Mouse (Mus musculus): ENCODE data around the gene Cops2. TPM values are rescaled to one million over a fixed set of nuclear protein-coding genes. Genes with fewer than 3 reads are reported as not detected.

The Cops2 gene
- total RNA-seq, 2 experiments from 2014 or later, result 85.1 to 182 TPM

GRCm38 (mm10) chr2:125829924-125830323 is 29.0 kb downstream of the Cops2 start:
- no peak for ATAC-seq (replicated peaks; ENCODE audit: low FRiP score, poor library complexity, severe bottlenecking)

- ATAC-seq (replicated peaks; ENCODE audit: low FRiP score, poor library complexity, severe bottlenecking), result no peak
Measured at GRCm38 (mm10) chr2:125827898-125828297, 31.0 kb downstream of the Cops2 start.

GRCm38 (mm10) chr2:125826201-125826600 is 32.7 kb downstream of the Cops2 start:
- ATAC-seq (replicated peaks; ENCODE audit: low FRiP score, poor library complexity, severe bottlenecking), result no peak

GRCm38 (mm10) chr2:125820397-125820796 is 38.5 kb downstream of the Cops2 start:
- no peak for ATAC-seq (replicated peaks; ENCODE audit: low FRiP score, poor library complexity, severe bottlenecking)

- no peak for ATAC-seq (replicated peaks; ENCODE audit: low FRiP score, poor library complexity, severe bottlenecking)
Measured at GRCm38 (mm10) chr2:125813972-125814595, 44.9 kb downstream of the Cops2 start.

- ATAC-seq (replicated peaks; ENCODE audit: low FRiP score, poor library complexity, severe bottlenecking), result no peak
Measured at GRCm38 (mm10) chr2:125811332-125811731, 47.6 kb downstream of the Cops2 start.

GRCm38 (mm10) chr2:125809551-125809950 is 49.4 kb downstream of the Cops2 start:
- ATAC-seq (replicated peaks; ENCODE audit: low FRiP score, poor library complexity, severe bottlenecking), result no peak

- no peak for ATAC-seq (replicated peaks; ENCODE audit: low FRiP score, poor library complexity, severe bottlenecking)
Measured at GRCm38 (mm10) chr2:125805826-125806225, 53.1 kb downstream of the Cops2 start.

GRCm38 (mm10) chr2:125801947-125802346 is 57.0 kb downstream of the Cops2 start:
- ATAC-seq (replicated peaks; ENCODE audit: low FRiP score, poor library complexity, severe bottlenecking), result no peak

- ATAC-seq (replicated peaks; ENCODE audit: low FRiP score, poor library complexity, severe bottlenecking), result no peak
Measured at GRCm38 (mm10) chr2:125801038-125801437, 57.9 kb downstream of the Cops2 start.

- ATAC-seq (replicated peaks; ENCODE audit: low FRiP score, poor library complexity, severe bottlenecking), result no peak
Measured at GRCm38 (mm10) chr2:125800428-125800827, 58.5 kb downstream of the Cops2 start.

GRCm38 (mm10) chr2:125797872-125798271 is 61.1 kb downstream of the Cops2 start:
- no peak for ATAC-seq (replicated peaks; ENCODE audit: low FRiP score, poor library complexity, severe bottlenecking)

- ATAC-seq (replicated peaks; ENCODE audit: low FRiP score, poor library complexity, severe bottlenecking), result no peak
Measured at GRCm38 (mm10) chr2:125795118-125795517, 63.8 kb downstream of the Cops2 start.

- no peak for ATAC-seq (replicated peaks; ENCODE audit: low FRiP score, poor library complexity, severe bottlenecking)
Measured at GRCm38 (mm10) chr2:125794166-125794565, 64.8 kb downstream of the Cops2 start.

- ATAC-seq (replicated peaks; ENCODE audit: low FRiP score, poor library complexity, severe bottlenecking), result no peak
Measured at GRCm38 (mm10) chr2:125792879-125793261, 66.1 kb downstream of the Cops2 start.

GRCm38 (mm10) chr2:125792144-125792878 is 66.6 kb downstream of the Cops2 start:
- no peak for ATAC-seq (replicated peaks; ENCODE audit: low FRiP score, poor library complexity, severe bottlenecking)

- no peak; the same call in 1 of the 2 replicates for ATAC-seq (replicated peaks; ENCODE audit: low FRiP score, poor library complexity, severe bottlenecking)
Measured at GRCm38 (mm10) chr2:125791485-125791885, 67.5 kb downstream of the Cops2 start.

GRCm38 (mm10) chr2:125790242-125790641 is 68.7 kb downstream of the Cops2 start:
- no peak for ATAC-seq (replicated peaks; ENCODE audit: low FRiP score, poor library complexity, severe bottlenecking)

GRCm38 (mm10) chr2:125789265-125789664 is 69.7 kb downstream of the Cops2 start:
- no peak for ATAC-seq (replicated peaks; ENCODE audit: low FRiP score, poor library complexity, severe bottlenecking)

- ATAC-seq (replicated peaks; ENCODE audit: low FRiP score, poor library complexity, severe bottlenecking), result no peak
Measured at GRCm38 (mm10) chr2:125788785-125789184, 70.2 kb downstream of the Cops2 start.

- ATAC-seq (replicated peaks; ENCODE audit: low FRiP score, poor library complexity, severe bottlenecking), result no peak
Measured at GRCm38 (mm10) chr2:125788351-125788750, 70.6 kb downstream of the Cops2 start.

Measured in erythroid progenitor cell, adult 5-6 weeks (primary cell).